Mouse (Mus musculus) layer of hippocampus, postnatal 10 days (tissue): ENCODE data around the gene Ccdc134. TPM values are rescaled to one million over a fixed set of nuclear protein-coding genes. Genes with fewer than 3 reads are reported as not detected.
"Not testable (repeated sequence)": the region's sequence is repeated elsewhere in the genome, so short reads cannot be mapped to it uniquely, and the experiment has no call there.

Experiments
- DNase-seq, 2 experiments: peaks; one replicate each; pipeline ENCODE4 v3.0.0; 2021; ENCODE audit warnings: low spot score in 2 of 2
- long read RNA-seq: library from polyadenylated mRNA; stranded (forward); transcript quantifications from one replicate; pipeline ENCODE4 v2.0.0, GENCODE M21; 2023
- total RNA-seq, 2 experiments: library from RNA; stranded (reverse); gene quantifications; 2 replicates each; pipeline ENCODE4 v1.2.3; 2021

The Ccdc134 gene
- 10 to 100 TPM; 10.7 to 13.5 TPM for total RNA-seq
- long read RNA-seq, transcript Ccdc134-201 (7 exons, 2,046 nt) = major isoform, 7 of 10 reads
- long read RNA-seq, partial matches to known transcripts = 1 of 10 reads
- long read RNA-seq, other reads (novel, unspliced or antisense) = 2 of 10 reads

- DNase-seq = peak; percentile 96 to 97
These were observed at the start of gene Ccdc134 for GRCm38 (mm10) chr15:82127426-82128374. Ccdc134 (plus strand) TSS chr15:82127922.

GRCm38 (mm10) chr15:82079883-82080282, 47.8 kb upstream of the Ccdc134 start:
- no peak for DNase-seq

- peak; percentile 43 to 59 for DNase-seq
These were observed 46.6 kb upstream of the Ccdc134 start for GRCm38 (mm10) chr15:82081161-82081560.

GRCm38 (mm10) chr15:82085606-82086005, 42.1 kb upstream of the Ccdc134 start:
- no peak for DNase-seq

- no peak for DNase-seq
These were observed 41.6 kb upstream of the Ccdc134 start for GRCm38 (mm10) chr15:82086131-82086530.

GRCm38 (mm10) chr15:82087266-82087665, 40.5 kb upstream of the Ccdc134 start:
- DNase-seq = no peak

GRCm38 (mm10) chr15:82091061-82091460, 36.7 kb upstream of the Ccdc134 start:
- no peak for DNase-seq

- peak; percentile 54 to 55 for DNase-seq
These were observed 20.7 kb upstream of the Ccdc134 start for GRCm38 (mm10) chr15:82106953-82107555.

GRCm38 (mm10) chr15:82120544-82120943, 7.2 kb upstream of the Ccdc134 start:
- DNase-seq = no peak

- DNase-seq = not testable (repeated sequence)
These were observed 1.0 kb upstream of the Ccdc134 start for GRCm38 (mm10) chr15:82126690-82127089.

- DNase-seq = no peak
These were observed 676 bp downstream of the Ccdc134 start for GRCm38 (mm10) chr15:82128398-82128797.

- DNase-seq = no peak
These were observed 2.9 kb downstream of the Ccdc134 start for GRCm38 (mm10) chr15:82130599-82130998.

- no peak for DNase-seq
These were observed 7.7 kb downstream of the Ccdc134 start for GRCm38 (mm10) chr15:82135372-82135771.

GRCm38 (mm10) chr15:82138565-82138964, 10.8 kb downstream of the Ccdc134 start:
- peak; percentile 67 to 69 for DNase-seq

- no peak for DNase-seq
These were observed 11.5 kb downstream of the Ccdc134 start for GRCm38 (mm10) chr15:82139196-82139595.

- DNase-seq = no peak
These were observed 12.6 kb downstream of the Ccdc134 start for GRCm38 (mm10) chr15:82140355-82140754.

- no peak for DNase-seq
These were observed 16.4 kb downstream of the Ccdc134 start for GRCm38 (mm10) chr15:82144157-82144556.

- no peak for DNase-seq
These were observed 17.7 kb downstream of the Ccdc134 start for GRCm38 (mm10) chr15:82145408-82145807.

GRCm38 (mm10) chr15:82145851-82146769, 18.4 kb downstream of the Ccdc134 start:
- DNase-seq = no peak

GRCm38 (mm10) chr15:82146770-82147610, 19.3 kb downstream of the Ccdc134 start, which contains the start of gene Srebf2:
Srebf2 (plus strand) TSS chr15:82147181.
- DNase-seq = peak; percentile 98
